Mouse (Mus musculus) heart, adult 2 months (tissue): Measurements from ENCODE around the gene Tbc1d9.

Source experiments
- CTCF ChIP-seq: fragments of 200-600 bp; IDR thresholded peaks from 2 replicates; pipeline ENCODE4 v1.8.1; 2022; ENCODE audit warnings: antibody characterized with exemption, mild to moderate bottlenecking, moderate library complexity
- EP300 ChIP-seq: fragments of 200-500 bp; IDR thresholded peaks from 2 replicates; pipeline ENCODE4 v1.6.1; 2011; ENCODE audit warnings: low read depth, low read length, control low read depth; ENCODE audit not compliant: insufficient read depth
- POLR2A ChIP-seq: fragments of 200-500 bp; IDR thresholded peaks from 2 replicates; pipeline ENCODE4 v1.6.1; 2011; ENCODE audit warnings: mild to moderate bottlenecking, low read depth, low read length, control low read depth; ENCODE audit not compliant: insufficient read depth

GRCm38 (mm10) chr8:83300135-83300534 lies 135.0 kb downstream of the Tbc1d9 start:
- no peak for TF ChIP-seq POLR2A
- peak; percentile 59 for TF ChIP-seq CTCF
- TF ChIP-seq EP300: no peak
